Mouse (Mus musculus): Measurements from ENCODE around the gene Gnrhr. TPM values are rescaled to one million over a fixed set of nuclear protein-coding genes. Genes with fewer than 3 reads are reported as not detected.

The Gnrhr gene
- not detected in 2 replicates for polyA plus RNA-seq (2015; fragmentation: Nextera tagmentation; extraction: Ambion mirVana)

- H3K4me1 ChIP-seq (replicated peaks; ENCODE audit: insufficient read depth, low read length), result no peaks in the 10 kb centered on the region
These were observed at the start of gene Gnrhr for GRCm38 (mm10) chr5:86197801-86198200. Gnrhr (minus strand) TSS chr5:86197901.

GRCm38 (mm10) chr5:86246559-86246958 lies 48.9 kb upstream of the Gnrhr start:
- Histone ChIP-seq H3K4me3 (replicated peaks; ENCODE audit: low read depth, low read length) (no peak overlapping the region), H3K27me3 (ENCODE audit: insufficient read depth, low read length) (no peaks in the 10 kb centered on the region), H3K9ac (ENCODE audit: low read depth, low read length) (no peak overlapping the region), H3K4me1 (replicated peaks; ENCODE audit: insufficient read depth, low read length) (no peaks in the 10 kb centered on the region), H3K9me3 (replicated peaks; ENCODE audit: low read length) (no peaks in the 10 kb centered on the region), H3K27ac (no peak overlapping the region), H3K36me3 (ENCODE audit: insufficient read depth, low read length) (no peaks in the 10 kb centered on the region), H3K4me2 (ENCODE audit: low read length) (no peak overlapping the region)
- ATAC-seq (replicated peaks; ENCODE audit: low FRiP score, low read depth) (no peak), DNase-seq (ENCODE audit: low spot score) (no peak)
- no peak for TF ChIP-seq CTCF (IDR thresholded peaks at IDR 0.05; ENCODE audit: low read depth)
- 93% methylated on average over 11 of the region's 11 CpGs for WGBS

More at GRCm38 (mm10) chr5:86197801-86198200, at the start of gene Gnrhr:
- DNase-seq (ENCODE audit: low spot score) (no peak), ATAC-seq (replicated peaks; ENCODE audit: low FRiP score, low read depth) (no peak)
- Histone ChIP-seq H3K36me3 (ENCODE audit: insufficient read depth, low read length) (no peaks in the 10 kb centered on the region), H3K27me3 (ENCODE audit: insufficient read depth, low read length) (no peaks in the 10 kb centered on the region), H3K4me2 (ENCODE audit: low read length) (no peak within 1 kb of the TSS), H3K4me3 (replicated peaks; ENCODE audit: low read depth, low read length) (no peak within 1 kb of the TSS), H3K9me3 (replicated peaks; ENCODE audit: low read length) (no peaks in the 10 kb centered on the region), H3K9ac (ENCODE audit: low read depth, low read length) (no peak within 1 kb of the TSS), H3K27ac (no peak within 1 kb of the TSS)
- no peak for TF ChIP-seq CTCF (IDR thresholded peaks at IDR 0.05; ENCODE audit: low read depth)
- WGBS, result 90% methylated on average over 10 of the region's 10 CpGs

- WGBS, result 46% methylated on average over 1 of the region's 1 CpGs
- H3K9me3 ChIP-seq (replicated peaks; ENCODE audit: low read length), result no peaks in the 10 kb centered on the region
- H3K4me3 ChIP-seq (replicated peaks; ENCODE audit: low read depth, low read length), result no peak overlapping the region
- no peak overlapping the region for H3K4me2 ChIP-seq (ENCODE audit: low read length)
- DNase-seq (ENCODE audit: low spot score) (no peak), ATAC-seq (replicated peaks; ENCODE audit: low FRiP score, low read depth) (no peak)
- H3K27me3 ChIP-seq (ENCODE audit: insufficient read depth, low read length), result no peaks in the 10 kb centered on the region
- no peaks in the 10 kb centered on the region for H3K4me1 ChIP-seq (replicated peaks; ENCODE audit: insufficient read depth, low read length)
- no peaks in the 10 kb centered on the region for H3K36me3 ChIP-seq (ENCODE audit: insufficient read depth, low read length)
- H3K9ac ChIP-seq (ENCODE audit: low read depth, low read length), result no peak overlapping the region
- no peak overlapping the region for H3K27ac ChIP-seq
- no peak for TF ChIP-seq CTCF (IDR thresholded peaks at IDR 0.05; ENCODE audit: low read depth)
These were observed 47.2 kb upstream of the Gnrhr start for GRCm38 (mm10) chr5:86244880-86245279.

- no peak overlapping the region for H3K4me3 ChIP-seq (replicated peaks; ENCODE audit: low read depth, low read length)
- DNase-seq (ENCODE audit: low spot score) (no peak), ATAC-seq (replicated peaks; ENCODE audit: low FRiP score, low read depth) (no peak)
- H3K27me3 ChIP-seq (ENCODE audit: insufficient read depth, low read length), result no peaks in the 10 kb centered on the region
- TF ChIP-seq CTCF (IDR thresholded peaks at IDR 0.05; ENCODE audit: low read depth), result no peak
- no peaks in the 10 kb centered on the region for H3K9me3 ChIP-seq (replicated peaks; ENCODE audit: low read length)
- no peak overlapping the region for H3K27ac ChIP-seq
- no peak overlapping the region for H3K4me2 ChIP-seq (ENCODE audit: low read length)
- no peak overlapping the region for H3K9ac ChIP-seq (ENCODE audit: low read depth, low read length)
- 79% methylated on average over 3 of the region's 3 CpGs for WGBS
- H3K4me1 ChIP-seq (replicated peaks; ENCODE audit: insufficient read depth, low read length), result no peaks in the 10 kb centered on the region
- no peaks in the 10 kb centered on the region for H3K36me3 ChIP-seq (ENCODE audit: insufficient read depth, low read length)
These were observed 46.6 kb upstream of the Gnrhr start for GRCm38 (mm10) chr5:86244275-86244674.

GRCm38 (mm10) chr5:86227156-86227853 lies 29.6 kb upstream of the Gnrhr start:
- no peak overlapping the region for H3K4me3 ChIP-seq (replicated peaks; ENCODE audit: low read depth, low read length)
- no peak for TF ChIP-seq CTCF (IDR thresholded peaks at IDR 0.05; ENCODE audit: low read depth)
- H3K36me3 ChIP-seq (ENCODE audit: insufficient read depth, low read length), result no peaks in the 10 kb centered on the region
- H3K9ac ChIP-seq (ENCODE audit: low read depth, low read length), result no peak overlapping the region
- no peak overlapping the region for H3K4me2 ChIP-seq (ENCODE audit: low read length)
- H3K4me1 ChIP-seq (replicated peaks; ENCODE audit: insufficient read depth, low read length), result no peaks in the 10 kb centered on the region
- no peaks in the 10 kb centered on the region for H3K9me3 ChIP-seq (replicated peaks; ENCODE audit: low read length)
- no peak overlapping the region for H3K27ac ChIP-seq
- ATAC-seq (replicated peaks; ENCODE audit: low FRiP score, low read depth), result no peak
- 74% methylated on average over 5 of the region's 5 CpGs for WGBS
- no peaks in the 10 kb centered on the region for H3K27me3 ChIP-seq (ENCODE audit: insufficient read depth, low read length)
- no peak for DNase-seq (ENCODE audit: low spot score)

GRCm38 (mm10) chr5:86191356-86191755 lies 6.3 kb downstream of the Gnrhr start:
- Histone ChIP-seq H3K9me3 (replicated peaks; ENCODE audit: low read length) (no peaks in the 10 kb centered on the region), H3K27me3 (ENCODE audit: insufficient read depth, low read length) (no peaks in the 10 kb centered on the region), H3K4me3 (replicated peaks; ENCODE audit: low read depth, low read length) (no peak overlapping the region), H3K4me1 (replicated peaks; ENCODE audit: insufficient read depth, low read length) (no peaks in the 10 kb centered on the region), H3K27ac (no peak overlapping the region), H3K36me3 (ENCODE audit: insufficient read depth, low read length) (no peaks in the 10 kb centered on the region), H3K9ac (ENCODE audit: low read depth, low read length) (no peak overlapping the region), H3K4me2 (ENCODE audit: low read length) (no peak overlapping the region)
- TF ChIP-seq CTCF (IDR thresholded peaks at IDR 0.05; ENCODE audit: low read depth), result peak; percentile 79
- ATAC-seq (replicated peaks; ENCODE audit: low FRiP score, low read depth) (no peak), DNase-seq (ENCODE audit: low spot score) (peak; percentile 81)
- 14% methylated on average over 4 of the region's 4 CpGs for WGBS

Measured in kidney, postnatal 0 days (tissue).